ENCODE assay signal across 10 mouse cellular contexts in the genomic region with DNA sequence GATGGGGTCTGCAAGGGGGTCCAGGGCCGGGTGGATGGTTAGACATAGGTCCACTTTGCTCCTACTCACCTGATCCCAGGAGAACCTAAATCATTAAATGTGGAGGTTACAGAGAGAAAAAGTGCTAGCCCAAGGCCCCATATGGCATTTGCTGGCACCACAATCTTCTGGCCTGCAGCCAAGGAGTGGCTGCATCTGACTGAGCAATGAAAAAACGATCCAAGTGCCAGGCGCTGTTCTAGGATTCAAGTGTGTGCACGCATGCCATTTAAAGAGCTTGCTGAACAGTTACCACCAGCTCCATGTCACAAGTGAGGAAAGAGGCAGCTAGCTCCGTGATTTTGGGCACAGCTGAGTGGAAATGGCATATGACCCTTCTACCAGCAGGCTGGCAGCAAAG. TPM values are rescaled to one million over a fixed set of nuclear protein-coding genes. Genes with fewer than 3 reads are reported as not detected.
A peak's percentile ranks its signal among the peaks of the same experiment; 100 is the strongest.
DNase-seq lines count a peak whose midpoint lies in the region; ATAC-seq lines count a peak whose summit lies in the region.
"Had no signal": no experiment of that assay in that cellular context is flagged by ENCODE, and none has a peak within 500 bp of the region (broad histone marks: within the 10 kb centered on the region; RNA-seq: fewer than 3 reads in every experiment).

No protein-coding gene starts in this region.

- DNase-seq in forebrain, embryonic 11.5 days (ENCODE audit: low spot score): no peak
- peak; percentile 38 for DNase-seq in retina, postnatal 1 day
- no peak for DNase-seq in retina, embryonic 14.5 days (ENCODE audit: low spot score)
- peak; percentile 67 to 77 for DNase-seq in kidney, adult 8-10 months
- peak; percentile 82 to 89 for DNase-seq in left cerebral cortex, postnatal 25 days (ENCODE audit: low spot score in 2 of 2)
- no peak for DNase-seq in spleen, adult 18-20 months
- no peak for DNase-seq in thymus, postnatal 14 days

- intact Hi-C loops in left cerebral cortex, postnatal 25 days (cut with DNase I): loop anchor here (10.0 kb wide), 1 partner anchor 405 kb away; no protein-coding TSS in a partner anchor

- no peaks in the 10 kb centered on the region for H3K27me3 ChIP-seq in forebrain, embryonic 15.5 days
- no peaks in the 10 kb centered on the region for H3K27me3 ChIP-seq in forebrain, embryonic 11.5 days (ENCODE audit: control insufficient read depth, insufficient read depth, low read length)

- H3K4me1 ChIP-seq in forebrain, embryonic 15.5 days: peaks cover 63% of the 10 kb centered on the region
- H3K4me1 ChIP-seq in forebrain, embryonic 11.5 days (replicated peaks; ENCODE audit: control insufficient read depth, insufficient read depth, low read length): no peaks in the 10 kb centered on the region

- H3K9ac ChIP-seq in forebrain, embryonic 15.5 days (replicated peaks): no peak overlapping the region
- H3K9ac ChIP-seq in forebrain, embryonic 11.5 days (ENCODE audit: low read length): no peak overlapping the region
- H3K9ac ChIP-seq: midbrain, embryonic 12.5 days had no signal

- no peak overlapping the region for H3K4me3 ChIP-seq in forebrain, embryonic 15.5 days
- no peak overlapping the region for H3K4me3 ChIP-seq in forebrain, embryonic 11.5 days (ENCODE audit: low read depth, low read length)
- H3K4me3 ChIP-seq: midbrain, embryonic 12.5 days had no signal

- H3K4me2 ChIP-seq in forebrain, embryonic 15.5 days (replicated peaks): no peak overlapping the region
- no peak overlapping the region for H3K4me2 ChIP-seq in forebrain, embryonic 11.5 days (ENCODE audit: low read depth, low read length, severe bottlenecking)
- H3K4me2 ChIP-seq: midbrain, embryonic 12.5 days had no signal

- peak; percentile 58 for ATAC-seq in forebrain, embryonic 15.5 days (replicated peaks)
- no peak for ATAC-seq in forebrain, embryonic 11.5 days (replicated peaks; ENCODE audit: low FRiP score)

- no peaks in the 10 kb centered on the region for H3K9me3 ChIP-seq in forebrain, embryonic 15.5 days
- no peaks in the 10 kb centered on the region for H3K9me3 ChIP-seq in forebrain, embryonic 11.5 days (ENCODE audit: control insufficient read depth, low read length)
- H3K9me3 ChIP-seq: midbrain, embryonic 12.5 days had no signal

- peak overlapping the region; percentile 65 for H3K27ac ChIP-seq in forebrain, embryonic 15.5 days (replicated peaks)
- no peak overlapping the region for H3K27ac ChIP-seq in forebrain, embryonic 11.5 days (ENCODE audit: low read depth, low read length)
- H3K27ac ChIP-seq: midbrain, embryonic 12.5 days had no signal

- 24% methylated on average over 5 of the region's 5 CpGs for WGBS in forebrain, embryonic 15.5 days
- 85% methylated on average over 5 of the region's 5 CpGs for WGBS in forebrain, embryonic 11.5 days

- no peaks in the 10 kb centered on the region for H3K36me3 ChIP-seq in forebrain, embryonic 15.5 days
- H3K36me3 ChIP-seq in forebrain, embryonic 11.5 days (ENCODE audit: control insufficient read depth, insufficient read depth, low read length): no peaks in the 10 kb centered on the region
- H3K36me3 ChIP-seq: midbrain, embryonic 12.5 days had no signal

RNA-seq across cellular contexts. Expression of a gene that starts 23.8 kb away (rescaled TPM):
- polyA plus RNA-seq in forebrain, embryonic 15.5 days (2015; fragmentation: Nextera tagmentation; extraction: Ambion mirVana): not detected in 2 replicates
- not detected in 2 replicates for polyA plus RNA-seq in forebrain, embryonic 11.5 days (2014; fragmentation: Nextera tagmentation; extraction: Ambion mirVana)
- not detected for total RNA-seq in left cerebral cortex, postnatal 25 days (2021)
- total RNA-seq: heart, postnatal 36 days had no signal
- polyA plus RNA-seq: midbrain, embryonic 12.5 days had no signal

RNA-seq across cellular contexts. Expression of a gene that starts 51.9 kb away (rescaled TPM):
- polyA plus RNA-seq in forebrain, embryonic 15.5 days (2015; fragmentation: Nextera tagmentation; extraction: Ambion mirVana): 31.5 and 32.1 TPM in 2 replicates
- polyA plus RNA-seq in forebrain, embryonic 11.5 days (2014; fragmentation: Nextera tagmentation; extraction: Ambion mirVana): 7.9 and 8.9 TPM in 2 replicates
- 100 to 1,000 TPM; 108 to 116 TPM for total RNA-seq in left cerebral cortex, postnatal 25 days (2021)

Comparison
In these comparisons a context has a peak if more than half of its experiments do, and no peak if none do; other contexts are left out.
1. DNase-seq: peak in retina, postnatal 1 day (single experiment), kidney, adult 8-10 months (2 of 2) and left cerebral cortex, postnatal 25 days (2 of 2); none in forebrain, embryonic 11.5 days (single experiment), retina, embryonic 14.5 days (single experiment), spleen, adult 18-20 months (0 of 2) and thymus, postnatal 14 days (single experiment).